Comparison of ENCODE assay signal across 31 mouse cellular contexts in the genomic region with DNA sequence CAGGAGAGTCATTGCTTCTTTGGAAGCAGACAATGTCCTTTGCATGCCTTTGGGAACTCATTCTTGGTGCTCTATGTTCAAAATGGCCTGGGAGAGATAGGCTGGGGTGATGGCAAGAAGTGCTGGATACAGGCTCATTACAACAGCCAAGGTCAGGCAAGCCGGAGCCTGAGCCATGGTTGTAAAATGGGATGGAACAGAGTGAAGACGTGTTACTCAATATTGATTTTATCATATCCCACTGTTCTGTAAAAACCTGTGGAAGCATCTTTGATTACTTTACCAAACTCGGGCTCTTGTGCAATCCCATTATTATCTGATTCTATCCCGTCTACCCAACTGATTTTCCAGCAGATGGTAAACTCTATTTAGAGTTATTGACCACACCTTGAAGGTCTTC.
"Had no signal": no experiment of that assay in that cellular context is flagged by ENCODE, and none has a peak within 500 bp of the region (broad histone marks: within the 10 kb centered on the region; RNA-seq: fewer than 3 reads in every experiment).

No protein-coding gene starts in this region.

- ATAC-seq: liver, embryonic 12.5 days; lung, postnatal 0 days; midbrain, embryonic 13.5 days; midbrain, embryonic 15.5 days; midbrain, embryonic 16.5 days had no signal

- H3K36me3 ChIP-seq: limb, embryonic 10.5 days; limb, embryonic 12.5 days; limb, embryonic 13.5 days; limb, embryonic 15.5 days; liver, embryonic 12.5 days; liver, embryonic 13.5 days; liver, embryonic 15.5 days; lung, embryonic 15.5 days; midbrain, embryonic 10.5 days; midbrain, embryonic 12.5 days; midbrain, embryonic 13.5 days; midbrain, embryonic 15.5 days; neural tube, embryonic 12.5 days had no signal

- H3K4me1 ChIP-seq: limb, embryonic 10.5 days; limb, embryonic 12.5 days; limb, embryonic 13.5 days; limb, embryonic 15.5 days; liver, embryonic 12.5 days; liver, embryonic 13.5 days; liver, embryonic 15.5 days; lung, embryonic 15.5 days; midbrain, embryonic 10.5 days; midbrain, embryonic 12.5 days; midbrain, embryonic 13.5 days; midbrain, embryonic 15.5 days; neural tube, embryonic 12.5 days had no signal

- H3K9me3 ChIP-seq: limb, embryonic 10.5 days; limb, embryonic 12.5 days; limb, embryonic 13.5 days; limb, embryonic 15.5 days; liver, embryonic 12.5 days; liver, embryonic 13.5 days; liver, embryonic 15.5 days; lung, embryonic 15.5 days; megakaryocyte, embryonic 14.5 days; midbrain, embryonic 10.5 days; midbrain, embryonic 12.5 days; midbrain, embryonic 13.5 days; midbrain, embryonic 15.5 days; neural tube, embryonic 12.5 days had no signal

- H3K27me3 ChIP-seq: limb, embryonic 12.5 days; limb, embryonic 13.5 days; limb, embryonic 15.5 days; liver, embryonic 15.5 days; lung, embryonic 15.5 days; midbrain, embryonic 12.5 days; midbrain, embryonic 13.5 days; midbrain, embryonic 15.5 days; neural tube, embryonic 12.5 days had no signal

- H3K4me2 ChIP-seq: limb, embryonic 12.5 days; limb, embryonic 13.5 days; limb, embryonic 15.5 days; liver, embryonic 11.5 days; liver, embryonic 12.5 days; liver, embryonic 13.5 days; liver, embryonic 15.5 days; lung, embryonic 14.5 days; lung, embryonic 15.5 days; midbrain, embryonic 11.5 days; midbrain, embryonic 12.5 days; midbrain, embryonic 13.5 days; midbrain, embryonic 15.5 days; neural tube, embryonic 12.5 days had no signal

- H3K27ac ChIP-seq: limb, embryonic 10.5 days; limb, embryonic 12.5 days; limb, embryonic 13.5 days; limb, embryonic 15.5 days; liver, embryonic 12.5 days; liver, embryonic 13.5 days; liver, embryonic 14.5 days; liver, embryonic 15.5 days; lung, embryonic 15.5 days; macrophage; midbrain, embryonic 10.5 days; midbrain, embryonic 12.5 days; midbrain, embryonic 13.5 days; midbrain, embryonic 15.5 days; neural tube, embryonic 12.5 days had no signal

- DNase-seq: left cerebral cortex, postnatal 4 days; liver; liver, embryonic 13.5 days; lung, adult 18-20 months; lung, adult 2 months; lung, embryonic 14.5 days; lung, postnatal 10 days; lung, postnatal 14 days; lung, postnatal 36 days; lung, postnatal 4 days; midbrain, embryonic 14.5 days had no signal

- H3K4me3 ChIP-seq: limb, embryonic 10.5 days; limb, embryonic 12.5 days; limb, embryonic 13.5 days; limb, embryonic 15.5 days; liver, embryonic 12.5 days; liver, embryonic 13.5 days; liver, embryonic 15.5 days; lung, embryonic 15.5 days; megakaryocyte, embryonic 14.5 days; midbrain, embryonic 10.5 days; midbrain, embryonic 12.5 days; midbrain, embryonic 13.5 days; midbrain, embryonic 15.5 days; myocyte; neural tube, embryonic 12.5 days had no signal

- H3K9ac ChIP-seq: limb, embryonic 12.5 days; limb, embryonic 13.5 days; limb, embryonic 15.5 days; liver, embryonic 12.5 days; liver, embryonic 13.5 days; liver, embryonic 14.5 days; liver, embryonic 15.5 days; lung, embryonic 14.5 days; lung, embryonic 15.5 days; midbrain, embryonic 12.5 days; midbrain, embryonic 13.5 days; midbrain, embryonic 15.5 days; neural tube, embryonic 12.5 days had no signal
